Mouse (Mus musculus): ENCODE measurements around the gene Tent4a.

- no peak for TF ChIP-seq POLR2A (IDR thresholded peaks at IDR 0.05; ENCODE audit: borderline replicate concordance, insufficient read depth, low read length)
- no peak for TF ChIP-seq CTCF (IDR thresholded peaks at IDR 0.05; ENCODE audit: borderline replicate concordance, insufficient read depth, low read depth, low read length)
Measured at GRCm38 (mm10) chr13:69515091-69515490, 19.3 kb downstream of the Tent4a start.

Measured in cerebellum, adult 2 months (tissue).